Mouse (Mus musculus): Measurements from ENCODE around the gene Olfr711. TPM values are rescaled to one million over a fixed set of nuclear protein-coding genes. Genes with fewer than 3 reads are reported as not detected.
"Not testable (repeated sequence)": the region's sequence is repeated elsewhere in the genome, so short reads cannot be mapped to it uniquely, and the experiment has no call there.

Olfr711 gene
- polyA plus RNA-seq (2015; fragmentation: Nextera tagmentation; extraction: Ambion mirVana) = not detected in 2 replicates

GRCm38 (mm10) chr7:106975353-106975752 is at the start of gene Olfr711:
TSS of gene Olfr711 (minus strand) at chr7:106975453.
- Histone ChIP-seq H3K4me3 (replicated peaks) (no peak within 1 kb of the TSS), H3K27ac (no peak within 1 kb of the TSS), H3K9me3 (no peaks in the 10 kb centered on the region), H3K36me3 (no peaks in the 10 kb centered on the region), H3K4me1 (replicated peaks) (no peaks in the 10 kb centered on the region), H3K4me2 (replicated peaks) (no peak within 1 kb of the TSS), H3K9ac (no peak within 1 kb of the TSS), H3K27me3 (replicated peaks) (no peaks in the 10 kb centered on the region)
- no peak for ATAC-seq
- WGBS = 73% methylated on average over 1 of the region's 1 CpGs

GRCm38 (mm10) chr7:107005972-107006371 is 30.7 kb upstream of the Olfr711 start, which contains the start of gene Olfr2:
TSS of gene Olfr2 (minus strand) at chr7:107006072.
- Histone ChIP-seq H3K36me3 (no peaks in the 10 kb centered on the region), H3K27ac (no peak within 1 kb of the TSS), H3K4me2 (replicated peaks) (no peak within 1 kb of the TSS), H3K9ac (no peak within 1 kb of the TSS), H3K9me3 (no peaks in the 10 kb centered on the region), H3K27me3 (replicated peaks) (no peaks in the 10 kb centered on the region), H3K4me1 (replicated peaks) (no peaks in the 10 kb centered on the region), H3K4me3 (replicated peaks) (no peak within 1 kb of the TSS)
- 30% methylated on average over 1 of the region's 1 CpGs for WGBS
- ATAC-seq = no peak

- Histone ChIP-seq H3K9ac (no peak overlapping the region), H3K9me3 (no peaks in the 10 kb centered on the region), H3K4me3 (replicated peaks) (no peak overlapping the region), H3K4me2 (replicated peaks) (no peak overlapping the region), H3K36me3 (no peaks in the 10 kb centered on the region), H3K27ac (no peak overlapping the region), H3K4me1 (replicated peaks) (no peaks in the 10 kb centered on the region), H3K27me3 (replicated peaks) (no peaks in the 10 kb centered on the region)
- peak; percentile 83 for ATAC-seq
- WGBS = 40% methylated on average over 3 of the region's 3 CpGs
Measured at GRCm38 (mm10) chr7:107004169-107004568, 28.9 kb upstream of the Olfr711 start.

- no peak overlapping the region for H3K4me2 ChIP-seq (replicated peaks)
- no peaks in the 10 kb centered on the region for H3K9me3 ChIP-seq
- H3K4me1 ChIP-seq (replicated peaks) = no peaks in the 10 kb centered on the region
- no peak overlapping the region for H3K9ac ChIP-seq
- 78% methylated on average over 7 of the region's 7 CpGs for WGBS
- ATAC-seq = peak; percentile 56; the same call in 1 of the 2 replicates
- H3K4me3 ChIP-seq (replicated peaks) = no peak overlapping the region
- no peaks in the 10 kb centered on the region for H3K27me3 ChIP-seq (replicated peaks)
- no peak overlapping the region for H3K27ac ChIP-seq
- H3K36me3 ChIP-seq = no peaks in the 10 kb centered on the region
Measured at GRCm38 (mm10) chr7:107000798-107001197, 25.5 kb upstream of the Olfr711 start.

- Histone ChIP-seq H3K9ac (no peak overlapping the region), H3K27ac (no peak overlapping the region), H3K36me3 (no peaks in the 10 kb centered on the region), H3K9me3 (no peaks in the 10 kb centered on the region), H3K27me3 (replicated peaks) (no peaks in the 10 kb centered on the region), H3K4me2 (replicated peaks) (no peak overlapping the region), H3K4me1 (replicated peaks) (no peaks in the 10 kb centered on the region), H3K4me3 (replicated peaks) (no peak overlapping the region)
- 97% methylated on average over 3 of the region's 3 CpGs for WGBS
- ATAC-seq = no peak
Measured at GRCm38 (mm10) chr7:106985236-106985635, 10.0 kb upstream of the Olfr711 start.

GRCm38 (mm10) chr7:106967503-106967902 is 7.8 kb downstream of the Olfr711 start:
- not testable (repeated sequence) for H3K36me3 ChIP-seq; H3K4me2 ChIP-seq (replicated peaks); H3K4me3 ChIP-seq (replicated peaks); H3K9me3 ChIP-seq; H3K27ac ChIP-seq; H3K27me3 ChIP-seq (replicated peaks); H3K4me1 ChIP-seq (replicated peaks); ATAC-seq; H3K9ac ChIP-seq

GRCm38 (mm10) chr7:106963837-106964236 is 11.4 kb downstream of the Olfr711 start, which contains the start of gene Olfr6:
TSS of gene Olfr6 (minus strand) at chr7:106963937.
- Histone ChIP-seq H3K27me3 (replicated peaks) (no peaks in the 10 kb centered on the region), H3K4me1 (replicated peaks) (no peaks in the 10 kb centered on the region), H3K36me3 (no peaks in the 10 kb centered on the region), H3K27ac (no peak within 1 kb of the TSS), H3K9ac (no peak within 1 kb of the TSS), H3K4me3 (replicated peaks) (no peak within 1 kb of the TSS), H3K9me3 (no peaks in the 10 kb centered on the region), H3K4me2 (replicated peaks) (no peak within 1 kb of the TSS)
- ATAC-seq = no peak
- 88% methylated on average over 1 of the region's 1 CpGs for WGBS

- no peak for ATAC-seq
- Histone ChIP-seq H3K4me3 (replicated peaks) (no peak within 1 kb of the TSS), H3K36me3 (no peaks in the 10 kb centered on the region), H3K4me2 (replicated peaks) (no peak within 1 kb of the TSS), H3K27me3 (replicated peaks) (no peaks in the 10 kb centered on the region), H3K4me1 (replicated peaks) (no peaks in the 10 kb centered on the region), H3K9me3 (no peaks in the 10 kb centered on the region), H3K27ac (no peak within 1 kb of the TSS), H3K9ac (no peak within 1 kb of the TSS)
- 78% methylated on average over 3 of the region's 3 CpGs for WGBS
Measured at GRCm38 (mm10) chr7:106948212-106948611, 27.0 kb downstream of the Olfr711 start, which contains the start of gene Olfr710. TSS of gene Olfr710 (minus strand) at chr7:106948312.

- ATAC-seq = no peak
- no peak within 1 kb of the TSS for H3K4me3 ChIP-seq (replicated peaks)
- H3K9me3 ChIP-seq = no peaks in the 10 kb centered on the region
- no peak within 1 kb of the TSS for H3K27ac ChIP-seq
- no peaks in the 10 kb centered on the region for H3K36me3 ChIP-seq
- no peak within 1 kb of the TSS for H3K9ac ChIP-seq
- no peaks in the 10 kb centered on the region for H3K4me1 ChIP-seq (replicated peaks)
- H3K4me2 ChIP-seq (replicated peaks) = no peak within 1 kb of the TSS
- H3K27me3 ChIP-seq (replicated peaks) = no peaks in the 10 kb centered on the region
Measured at GRCm38 (mm10) chr7:106932119-106932518, 43.1 kb downstream of the Olfr711 start, which contains the start of gene Olfr709-ps1. TSS of gene Olfr709-ps1 (minus strand) at chr7:106932219.

GRCm38 (mm10) chr7:106920961-106921360 is 54.3 kb downstream of the Olfr711 start:
- not testable (repeated sequence) for ATAC-seq; H3K36me3 ChIP-seq; H3K4me3 ChIP-seq (replicated peaks); H3K27ac ChIP-seq; H3K4me2 ChIP-seq (replicated peaks); H3K27me3 ChIP-seq (replicated peaks); H3K9ac ChIP-seq; H3K9me3 ChIP-seq; H3K4me1 ChIP-seq (replicated peaks)
- 83% methylated on average over 7 of the region's 7 CpGs for WGBS

Other genes starting within 250 kb of the Olfr711 start
- not detected in 2 replicates for gene Olfr697, start 233.0 kb downstream of the Olfr711 start, polyA plus RNA-seq (2015; fragmentation: Nextera tagmentation; extraction: Ambion mirVana)
- not detected in 2 replicates for gene Olfr698, start 220.1 kb downstream of the Olfr711 start, polyA plus RNA-seq (2015; fragmentation: Nextera tagmentation; extraction: Ambion mirVana)
- gene Olfr699, start 182.3 kb downstream of the Olfr711 start, polyA plus RNA-seq (2015; fragmentation: Nextera tagmentation; extraction: Ambion mirVana) = not detected in 2 replicates
- gene Olfr700, start 166.6 kb downstream of the Olfr711 start, polyA plus RNA-seq (2015; fragmentation: Nextera tagmentation; extraction: Ambion mirVana) = not detected in 2 replicates
- not detected in 2 replicates for gene Olfr701, start 161.3 kb downstream of the Olfr711 start, polyA plus RNA-seq (2015; fragmentation: Nextera tagmentation; extraction: Ambion mirVana)
- gene Olfr702, start 141.6 kb downstream of the Olfr711 start, polyA plus RNA-seq (2015; fragmentation: Nextera tagmentation; extraction: Ambion mirVana) = not detected in 2 replicates
- not detected in 2 replicates for gene Olfr703, start 132.1 kb downstream of the Olfr711 start, polyA plus RNA-seq (2015; fragmentation: Nextera tagmentation; extraction: Ambion mirVana)
- not detected in 2 replicates for gene Olfr704, start 112.3 kb downstream of the Olfr711 start, polyA plus RNA-seq (2015; fragmentation: Nextera tagmentation; extraction: Ambion mirVana)
- gene Olfr705, start 98.6 kb downstream of the Olfr711 start, polyA plus RNA-seq (2015; fragmentation: Nextera tagmentation; extraction: Ambion mirVana) = not detected in 2 replicates
- not detected in 2 replicates for gene Olfr706, start 87.3 kb downstream of the Olfr711 start, polyA plus RNA-seq (2015; fragmentation: Nextera tagmentation; extraction: Ambion mirVana)
- not detected in 2 replicates for gene Olfr707, start 74.2 kb downstream of the Olfr711 start, polyA plus RNA-seq (2015; fragmentation: Nextera tagmentation; extraction: Ambion mirVana)
- not detected in 2 replicates for gene Olfr1532-ps1, start 67.5 kb downstream of the Olfr711 start, polyA plus RNA-seq (2015; fragmentation: Nextera tagmentation; extraction: Ambion mirVana)
- not detected in 2 replicates for gene Olfr709-ps1, start 43.2 kb downstream of the Olfr711 start, polyA plus RNA-seq (2015; fragmentation: Nextera tagmentation; extraction: Ambion mirVana)
- gene Olfr710, start 27.1 kb downstream of the Olfr711 start, polyA plus RNA-seq (2015; fragmentation: Nextera tagmentation; extraction: Ambion mirVana) = not detected in 2 replicates
- not detected in 2 replicates for gene Olfr6, start 11.5 kb downstream of the Olfr711 start, polyA plus RNA-seq (2015; fragmentation: Nextera tagmentation; extraction: Ambion mirVana)
- not detected in 2 replicates for gene Olfr2, start 30.6 kb upstream of the Olfr711 start, polyA plus RNA-seq (2015; fragmentation: Nextera tagmentation; extraction: Ambion mirVana)
- gene Olfr713, start 55.7 kb upstream of the Olfr711 start, polyA plus RNA-seq (2015; fragmentation: Nextera tagmentation; extraction: Ambion mirVana) = not detected in 2 replicates
- gene Olfr714, start 95.5 kb upstream of the Olfr711 start, polyA plus RNA-seq (2015; fragmentation: Nextera tagmentation; extraction: Ambion mirVana) = not detected in 2 replicates
- gene Olfr17, start 117.8 kb upstream of the Olfr711 start, polyA plus RNA-seq (2015; fragmentation: Nextera tagmentation; extraction: Ambion mirVana) = not detected in 2 replicates
- not detected in 2 replicates for gene Olfr715b, start 134.9 kb upstream of the Olfr711 start, polyA plus RNA-seq (2015; fragmentation: Nextera tagmentation; extraction: Ambion mirVana)
- gene Olfr715, start 155.6 kb upstream of the Olfr711 start, polyA plus RNA-seq (2015; fragmentation: Nextera tagmentation; extraction: Ambion mirVana) = not detected in 2 replicates
- gene Olfr716, start 162.9 kb upstream of the Olfr711 start, polyA plus RNA-seq (2015; fragmentation: Nextera tagmentation; extraction: Ambion mirVana) = not detected in 2 replicates
- not detected in 2 replicates for gene Nlrp14, start 191.5 kb upstream of the Olfr711 start, polyA plus RNA-seq (2015; fragmentation: Nextera tagmentation; extraction: Ambion mirVana)
- gene Rbmxl2, start 234.0 kb upstream of the Olfr711 start, polyA plus RNA-seq (2015; fragmentation: Nextera tagmentation; extraction: Ambion mirVana) = not detected in 2 replicates

Data from intestine, embryonic 15.5 days (tissue).